Mouse (Mus musculus) stomach, embryonic 15.5 days (tissue): ENCODE results near the gene Lrguk. TPM values are rescaled to one million over a fixed set of nuclear protein-coding genes. Genes with fewer than 3 reads are reported as not detected.

Experiments
- polyA plus RNA-seq: library from polyadenylated mRNA; unstranded; fragments of >200 nt; fragmentation: Nextera tagmentation; extraction: Ambion mirVana; gene quantifications from 2 replicates; pipeline ENCODE4 v1.2.1, GENCODE M21; 2015

Gene Lrguk
- polyA plus RNA-seq, 1 experiment from 2014 or later: 0.30 TPM

Other genes starting within 250 kb of the Lrguk start
- 33.8 and 39.7 TPM in 2 replicates for gene Slc35b4, start 147.7 kb downstream of the Lrguk start, polyA plus RNA-seq